Mouse (Mus musculus) embryonic facial prominence, embryonic 13.5 days (tissue): Measurements from ENCODE around the gene Abcd2. TPM values are rescaled to one million over a fixed set of nuclear protein-coding genes. Genes with fewer than 3 reads are reported as not detected.

ENCODE experiments used
- ATAC-seq: fragments of 200-750 bp; cut with Nextera tagmentation; 2 replicates; pipeline ENCODE4 v1.8.0; 2017; ENCODE audit warnings: low read depth; ENCODE audit not compliant: insufficient number of reproducible peaks, insufficient read depth, low FRiP score, low TSS enrichment
- H3K27ac ChIP-seq: fragments of 300-500 bp; sonication (generic); 2 replicates; pipeline ENCODE4 v1.5.1; 2015; ENCODE audit warnings: moderate library complexity, mild to moderate bottlenecking, inconsistent platforms
- H3K27me3 ChIP-seq: fragments of 300-500 bp; sonication (generic); 2 replicates; pipeline ENCODE4 v1.6.1; 2015; ENCODE audit warnings: mild to moderate bottlenecking, inconsistent platforms
- H3K36me3 ChIP-seq: fragments of 300-500 bp; sonication (generic); 2 replicates; pipeline ENCODE4 v1.6.1; 2015; ENCODE audit warnings: mild to moderate bottlenecking, inconsistent platforms
- H3K4me1 ChIP-seq: fragments of 300-500 bp; sonication (generic); 2 replicates; pipeline ENCODE4 v1.6.1; 2015; ENCODE audit warnings: inconsistent platforms
- H3K4me2 ChIP-seq: fragments of 300-500 bp; sonication (generic); 2 replicates; pipeline ENCODE4 v1.6.1; 2015; ENCODE audit warnings: moderate library complexity, mild to moderate bottlenecking, inconsistent platforms
- H3K4me3 ChIP-seq: fragments of 300-500 bp; sonication (generic); 2 replicates; pipeline ENCODE4 v1.5.1; 2015; ENCODE audit warnings: mild to moderate bottlenecking, inconsistent platforms
- H3K9ac ChIP-seq: fragments of 300-500 bp; sonication (generic); 2 replicates; pipeline ENCODE4 v1.6.1; 2015; ENCODE audit warnings: mild to moderate bottlenecking, inconsistent platforms
- H3K9me3 ChIP-seq: fragments of 300-500 bp; sonication (generic); 2 replicates; pipeline ENCODE4 v1.6.1; 2016; ENCODE audit warnings: inconsistent platforms
- WGBS: fragments of 180-500 bp; shearing (Covaris S2); methylation state at CpG from one replicate; pipeline ENCODE4 v1.1.7; 2015; ENCODE audit warnings: mixed read lengths; 5-methylcytosine and 5-hydroxymethylcytosine counted together
- polyA plus RNA-seq: library from polyadenylated mRNA; unstranded; fragments of >200 nt; fragmentation: Nextera tagmentation; extraction: Ambion mirVana; gene quantifications from 2 replicates; pipeline ENCODE4 v1.2.1, GENCODE M21; 2015

Abcd2 gene
- 2.4 and 4.4 TPM in 2 replicates for polyA plus RNA-seq

DNA sequence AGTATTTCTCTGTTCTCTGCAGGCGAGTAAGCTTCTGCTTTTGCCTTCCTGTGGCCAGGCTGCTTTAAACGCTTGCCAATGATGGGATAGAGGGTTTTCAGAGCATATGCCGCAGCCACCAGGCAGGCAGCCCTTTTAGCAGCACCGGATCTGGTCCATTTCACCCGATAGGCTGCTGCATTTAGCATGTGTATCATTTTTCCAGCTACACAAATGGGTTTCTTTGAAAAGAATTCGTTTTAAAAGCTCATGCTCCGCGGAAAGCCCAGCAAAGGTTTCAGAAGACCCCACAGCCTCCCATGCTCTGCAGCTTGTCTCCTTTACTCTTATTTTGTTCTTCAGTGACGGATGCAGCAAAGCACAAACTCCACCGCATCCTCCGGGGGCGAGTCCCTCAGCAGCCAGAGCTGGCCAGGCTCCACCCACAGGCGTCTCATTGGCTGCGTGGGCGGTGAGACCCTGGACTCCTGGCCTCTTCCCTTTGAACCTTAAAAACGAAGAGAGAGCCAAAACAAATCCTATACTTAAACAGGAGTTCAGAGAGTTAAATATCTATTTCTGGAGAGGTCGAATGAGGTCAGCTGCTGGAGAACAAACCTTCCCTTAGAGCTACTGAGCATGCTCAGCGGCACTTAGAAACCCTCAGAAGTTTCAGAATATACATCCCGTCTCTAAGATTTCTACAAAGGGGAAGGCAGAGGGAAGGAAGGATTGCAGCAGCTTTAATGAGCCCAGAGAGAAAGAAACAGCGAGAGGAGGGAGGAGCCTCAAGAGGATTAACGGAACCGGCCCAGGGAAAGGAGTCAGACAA lies at the start of gene Abcd2:
Abcd2 (minus strand) TSS at position 388 of the 811 bp plus-strand sequence.
- ATAC-seq: peak; percentile 89
- H3K36me3 ChIP-seq: no peaks in the 10 kb centered on the region
- peaks cover 3% of the 10 kb centered on the region; the same call in 1 of the 2 replicates for H3K27me3 ChIP-seq
- H3K9me3 ChIP-seq: no peaks in the 10 kb centered on the region
- H3K4me1 ChIP-seq: peaks cover 12% of the 10 kb centered on the region
- peak within 1 kb of the TSS; percentile 67 for H3K9ac ChIP-seq
- under 1% methylated on average over 22 of the region's 22 CpGs for WGBS
- peak within 1 kb of the TSS; percentile 81 for H3K4me2 ChIP-seq
- H3K27ac ChIP-seq: peak within 1 kb of the TSS; percentile 81
- peak within 1 kb of the TSS; percentile 51 for H3K4me3 ChIP-seq

DNA sequence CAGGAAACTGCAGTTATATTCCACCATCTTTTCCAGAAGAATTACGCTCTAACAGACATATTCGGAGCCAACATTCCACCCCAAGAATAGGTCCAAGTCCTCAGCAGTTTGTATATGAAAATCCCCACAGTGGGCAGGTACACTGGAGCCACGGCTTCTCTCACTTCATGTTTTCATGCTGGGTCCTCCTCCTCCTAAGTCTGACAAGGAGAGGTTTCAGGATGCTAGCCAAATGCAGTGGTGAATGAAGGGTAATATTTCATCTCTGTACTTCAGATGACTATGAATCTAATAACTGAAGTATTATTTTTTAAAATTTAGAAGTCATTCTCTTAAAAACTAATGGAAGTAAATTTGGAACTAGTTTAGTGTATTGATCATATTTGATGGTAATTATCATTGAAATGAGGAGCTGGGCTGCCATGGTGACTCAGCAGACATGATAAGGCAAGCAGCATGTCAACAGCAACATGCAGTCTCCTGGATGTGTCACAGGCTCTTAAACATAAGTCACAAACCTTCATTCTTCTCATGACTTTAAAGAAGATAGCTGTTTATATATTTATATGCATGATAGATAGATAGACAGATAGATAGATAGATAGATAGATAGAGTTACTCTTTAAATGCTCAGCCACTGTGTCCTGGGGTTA lies 49.2 kb upstream of the Abcd2 start:
- Histone ChIP-seq H3K9me3 (no peaks in the 10 kb centered on the region), H3K27ac (no peak overlapping the region), H3K9ac (no peak overlapping the region), H3K27me3 (no peaks in the 10 kb centered on the region), H3K36me3 (no peaks in the 10 kb centered on the region), H3K4me2 (no peak overlapping the region), H3K4me3 (no peak overlapping the region), H3K4me1 (no peaks in the 10 kb centered on the region)
- 86% methylated on average over 3 of the region's 3 CpGs for WGBS
- ATAC-seq: no peak

DNA sequence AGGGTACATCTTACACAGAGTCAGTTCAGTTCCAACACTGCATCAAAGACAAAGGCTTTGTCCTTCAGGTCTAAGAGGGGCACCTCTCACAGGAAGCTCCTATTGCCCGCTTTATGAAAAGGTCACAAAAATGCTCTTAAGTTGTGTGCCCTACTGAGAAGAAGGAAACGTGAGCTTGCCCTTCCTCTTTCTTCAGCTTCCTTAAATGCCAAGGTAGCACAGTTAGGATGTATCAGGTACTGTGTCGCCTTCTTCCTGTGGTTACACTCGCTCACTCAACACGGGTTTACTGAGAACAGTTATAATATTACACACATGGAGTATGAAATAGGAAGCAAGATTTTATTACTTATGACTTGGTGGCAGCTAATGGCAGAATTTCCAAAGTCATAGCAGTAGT lies 45.7 kb upstream of the Abcd2 start:
- no peak for ATAC-seq
- H3K4me1 ChIP-seq: no peaks in the 10 kb centered on the region
- H3K9ac ChIP-seq: no peak overlapping the region
- H3K27ac ChIP-seq: no peak overlapping the region
- H3K9me3 ChIP-seq: no peaks in the 10 kb centered on the region
- no peaks in the 10 kb centered on the region for H3K36me3 ChIP-seq
- H3K4me2 ChIP-seq: no peak overlapping the region
- H3K4me3 ChIP-seq: no peak overlapping the region
- H3K27me3 ChIP-seq: no peaks in the 10 kb centered on the region
- 77% methylated on average over 5 of the region's 5 CpGs for WGBS

DNA sequence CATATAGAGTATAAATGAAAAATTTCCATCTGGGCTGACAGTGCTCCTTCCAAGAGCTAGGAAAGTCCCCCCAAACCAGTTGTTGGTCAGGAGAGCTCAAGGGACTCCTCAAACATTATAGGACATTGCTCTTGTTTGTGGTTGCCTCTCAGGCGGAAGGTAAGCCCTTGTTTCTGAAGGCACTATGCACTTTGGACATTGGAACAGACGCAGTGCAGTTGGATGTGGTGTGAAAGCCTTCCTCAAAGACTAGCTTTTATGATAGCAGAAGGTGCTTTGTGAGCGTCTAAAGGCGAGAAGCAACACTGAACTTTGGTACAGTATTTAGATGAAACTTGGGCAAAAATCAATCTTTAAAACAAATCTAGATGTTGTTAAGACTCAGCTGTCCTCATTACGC lies 14.9 kb upstream of the Abcd2 start:
- Histone ChIP-seq H3K9ac (no peak overlapping the region), H3K27me3 (no peaks in the 10 kb centered on the region), H3K9me3 (no peaks in the 10 kb centered on the region), H3K4me3 (no peak overlapping the region), H3K4me1 (no peaks in the 10 kb centered on the region), H3K36me3 (no peaks in the 10 kb centered on the region), H3K4me2 (no peak overlapping the region), H3K27ac (no peak overlapping the region)
- ATAC-seq: no peak
- WGBS: 93% methylated on average over 5 of the region's 5 CpGs

DNA sequence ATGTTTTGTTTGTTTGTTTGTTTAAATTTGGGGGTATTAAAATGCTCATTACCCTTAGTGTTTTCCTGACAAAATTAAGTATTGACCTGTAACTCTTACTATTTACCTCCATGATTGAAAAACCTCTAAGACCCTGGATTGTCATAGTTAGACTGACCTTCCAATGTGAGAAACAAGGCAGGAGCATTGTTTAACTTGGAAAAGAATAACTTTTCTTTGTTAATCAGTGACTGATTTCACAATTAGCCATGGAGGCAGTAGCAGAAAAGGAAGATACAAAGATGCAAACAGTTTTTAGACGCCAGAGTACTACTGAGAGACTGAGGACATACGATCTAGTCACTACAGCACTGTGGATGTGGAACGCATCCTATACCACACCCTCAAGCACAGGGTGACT lies 11.9 kb upstream of the Abcd2 start:
- Histone ChIP-seq H3K36me3 (no peaks in the 10 kb centered on the region), H3K4me2 (no peak overlapping the region), H3K4me1 (no peaks in the 10 kb centered on the region), H3K9me3 (no peaks in the 10 kb centered on the region), H3K27ac (no peak overlapping the region), H3K27me3 (no peaks in the 10 kb centered on the region), H3K4me3 (no peak overlapping the region), H3K9ac (no peak overlapping the region)
- no peak for ATAC-seq
- 77% methylated on average over 3 of the region's 3 CpGs for WGBS

DNA sequence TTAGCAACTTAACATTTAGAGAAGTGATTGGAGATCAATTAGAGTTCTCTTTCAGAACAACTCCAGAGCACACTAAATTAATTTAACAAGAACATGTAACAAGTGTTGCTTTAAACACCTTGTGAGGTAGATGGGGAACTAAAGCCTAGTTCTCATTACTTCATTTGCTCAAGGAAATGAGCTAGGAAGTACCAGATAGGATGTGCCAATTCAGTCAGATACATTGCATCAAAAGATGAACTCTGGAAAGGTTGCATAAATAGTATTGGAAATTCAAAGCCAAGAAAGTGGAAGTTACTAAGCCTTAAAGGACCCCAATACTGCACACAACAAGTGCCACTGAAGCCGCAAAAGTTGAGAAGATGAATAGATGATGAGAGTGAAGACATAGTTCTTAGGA lies 10.9 kb upstream of the Abcd2 start:
- no peaks in the 10 kb centered on the region for H3K27me3 ChIP-seq
- H3K4me3 ChIP-seq: no peak overlapping the region
- H3K4me1 ChIP-seq: no peaks in the 10 kb centered on the region
- no peak overlapping the region for H3K27ac ChIP-seq
- no peaks in the 10 kb centered on the region for H3K9me3 ChIP-seq
- WGBS: 94% methylated on average over 1 of the region's 1 CpGs
- H3K9ac ChIP-seq: no peak overlapping the region
- ATAC-seq: no peak
- H3K4me2 ChIP-seq: no peak overlapping the region
- no peaks in the 10 kb centered on the region for H3K36me3 ChIP-seq

DNA sequence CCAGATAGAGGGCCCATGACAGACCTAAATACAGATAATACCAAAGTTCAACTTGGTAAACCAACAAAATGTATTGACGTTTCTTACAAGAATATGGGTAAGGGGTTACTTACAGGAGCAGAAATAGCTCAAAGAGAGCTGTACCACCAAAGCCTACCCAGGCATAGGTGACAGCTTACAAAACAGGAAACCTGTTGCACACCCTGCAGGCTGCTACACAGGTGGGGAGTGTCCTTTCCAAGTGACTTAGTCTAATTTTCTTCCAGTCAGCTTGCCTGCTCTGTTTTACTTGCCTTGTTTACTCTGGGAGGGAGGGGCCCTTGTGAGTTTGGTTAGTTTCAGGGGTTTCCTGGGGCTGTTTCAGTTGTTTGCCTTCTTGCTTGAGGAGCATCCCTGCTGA lies 9.2 kb upstream of the Abcd2 start:
- no peak overlapping the region for H3K4me3 ChIP-seq
- no peak overlapping the region for H3K4me2 ChIP-seq
- ATAC-seq: no peak
- no peaks in the 10 kb centered on the region for H3K27me3 ChIP-seq
- no peaks in the 10 kb centered on the region for H3K9me3 ChIP-seq
- H3K36me3 ChIP-seq: no peaks in the 10 kb centered on the region
- H3K4me1 ChIP-seq: no peaks in the 10 kb centered on the region
- H3K9ac ChIP-seq: no peak overlapping the region
- WGBS: 80% methylated on average over 1 of the region's 1 CpGs
- no peak overlapping the region for H3K27ac ChIP-seq

DNA sequence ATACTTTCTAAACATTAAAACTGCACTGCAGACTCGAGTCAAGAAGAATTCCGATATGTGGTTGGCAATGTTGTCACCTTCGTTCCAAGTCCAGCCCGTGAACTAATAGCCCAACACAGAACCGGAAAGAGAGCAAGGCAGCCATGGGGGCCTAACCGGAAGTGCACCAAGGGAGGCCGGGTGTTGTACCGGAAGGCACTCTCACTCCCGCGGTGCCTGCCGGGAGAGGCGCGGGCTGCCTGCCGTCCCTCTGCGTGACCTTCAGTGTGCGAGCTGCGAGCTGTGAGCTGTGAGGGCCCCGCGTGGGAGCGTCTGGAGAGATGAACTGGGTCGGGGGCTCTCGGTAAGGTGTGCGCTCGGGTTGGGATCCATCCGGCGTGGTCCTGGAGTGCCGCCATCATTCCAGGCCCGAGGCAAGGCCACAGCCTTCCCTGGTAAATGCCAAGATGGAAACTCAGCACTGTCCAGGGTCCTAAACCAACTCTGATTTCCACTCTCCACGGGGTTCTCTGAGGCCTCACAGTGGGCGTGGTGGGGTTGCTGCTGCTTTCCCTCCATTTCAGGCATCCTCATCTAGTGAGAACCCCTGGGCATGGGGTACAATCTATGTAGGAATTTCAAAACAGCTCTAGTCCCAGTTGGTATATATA lies 7.8 kb upstream of the Abcd2 start, which contains the start of gene CN725425:
CN725425 (plus strand) TSS at position 239 of the 650 bp plus-strand sequence.
- Histone ChIP-seq H3K27me3 (no peaks in the 10 kb centered on the region), H3K4me1 (no peaks in the 10 kb centered on the region), H3K9me3 (no peaks in the 10 kb centered on the region), H3K4me3 (no peak within 1 kb of the TSS), H3K9ac (no peak within 1 kb of the TSS), H3K36me3 (no peaks in the 10 kb centered on the region), H3K4me2 (no peak within 1 kb of the TSS), H3K27ac (no peak within 1 kb of the TSS)
- WGBS: 92% methylated on average over 30 of the region's 30 CpGs
- no peak for ATAC-seq

DNA sequence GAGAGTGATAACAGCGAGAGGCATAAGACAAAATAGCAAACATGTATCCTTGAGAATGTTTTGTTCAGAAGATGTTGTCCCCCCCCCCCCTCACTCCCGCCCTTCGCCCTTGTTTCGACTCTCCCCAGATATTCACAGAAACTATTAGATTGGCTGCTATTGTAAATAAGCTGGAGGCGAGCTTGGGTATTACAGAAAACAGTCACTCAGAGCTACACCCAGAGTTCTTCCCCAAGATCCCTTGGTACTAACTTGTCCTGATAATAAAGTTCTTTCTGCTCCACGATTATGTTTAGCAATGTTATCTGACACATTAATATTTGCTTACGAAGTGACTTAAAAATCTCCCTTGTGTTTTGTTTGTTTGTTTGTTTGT lies 612 bp upstream of the Abcd2 start:
- Histone ChIP-seq H3K9ac (peak overlapping the region; percentile 67), H3K27me3 (peaks cover 3% of the 10 kb centered on the region; the same call in 1 of the 2 replicates), H3K4me3 (peak overlapping the region; percentile 51), H3K9me3 (no peaks in the 10 kb centered on the region), H3K27ac (peak overlapping the region; percentile 81), H3K4me2 (peak overlapping the region; percentile 81), H3K4me1 (peaks cover 12% of the 10 kb centered on the region), H3K36me3 (no peaks in the 10 kb centered on the region)
- no peak for ATAC-seq
- 13% methylated on average over 7 of the region's 7 CpGs for WGBS

DNA sequence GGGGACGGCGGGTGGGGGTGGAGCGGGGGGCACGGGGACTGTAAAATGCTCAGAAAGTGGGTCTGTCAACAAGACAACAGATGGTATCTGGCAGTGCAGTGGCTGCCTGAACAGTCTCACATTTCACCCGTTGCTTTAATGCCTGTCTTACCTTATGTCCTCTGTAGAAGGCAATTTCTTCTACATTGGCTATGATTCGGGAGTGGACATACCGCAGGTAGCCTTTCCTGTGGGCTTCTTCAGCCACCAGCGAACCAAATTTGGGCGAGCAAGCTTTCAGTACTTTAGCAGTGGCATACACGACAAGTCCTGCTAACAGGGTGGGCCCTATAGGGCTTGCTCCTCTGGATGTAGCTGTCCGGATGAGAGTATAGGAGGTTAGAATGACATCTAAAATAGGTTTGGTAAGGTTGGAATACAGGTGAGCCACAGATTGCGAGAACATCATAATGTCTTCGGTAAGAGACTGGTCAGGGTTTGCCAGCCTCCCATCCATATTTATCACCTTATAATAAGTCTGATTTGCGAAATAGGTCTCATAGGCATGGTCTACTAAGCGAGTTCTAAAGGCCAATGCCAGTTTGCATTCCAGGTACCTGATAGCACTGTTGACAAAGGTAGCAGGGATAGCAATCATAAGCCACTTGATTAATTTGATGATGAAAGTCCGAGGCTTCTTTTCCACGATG lies 936 bp downstream of the Abcd2 start:
- ATAC-seq: no peak
- H3K27me3 ChIP-seq: peaks cover 3% of the 10 kb centered on the region; the same call in 1 of the 2 replicates
- 35% methylated on average over 17 of the region's 17 CpGs for WGBS
- H3K9ac ChIP-seq: peak overlapping the region; percentile 67
- no peaks in the 10 kb centered on the region for H3K9me3 ChIP-seq
- no peaks in the 10 kb centered on the region for H3K36me3 ChIP-seq
- peak overlapping the region; percentile 81; the same call in 1 of the 2 replicates for H3K27ac ChIP-seq
- H3K4me2 ChIP-seq: peak overlapping the region; percentile 81
- H3K4me1 ChIP-seq: peaks cover 12% of the 10 kb centered on the region
- H3K4me3 ChIP-seq: peak overlapping the region; percentile 51

DNA sequence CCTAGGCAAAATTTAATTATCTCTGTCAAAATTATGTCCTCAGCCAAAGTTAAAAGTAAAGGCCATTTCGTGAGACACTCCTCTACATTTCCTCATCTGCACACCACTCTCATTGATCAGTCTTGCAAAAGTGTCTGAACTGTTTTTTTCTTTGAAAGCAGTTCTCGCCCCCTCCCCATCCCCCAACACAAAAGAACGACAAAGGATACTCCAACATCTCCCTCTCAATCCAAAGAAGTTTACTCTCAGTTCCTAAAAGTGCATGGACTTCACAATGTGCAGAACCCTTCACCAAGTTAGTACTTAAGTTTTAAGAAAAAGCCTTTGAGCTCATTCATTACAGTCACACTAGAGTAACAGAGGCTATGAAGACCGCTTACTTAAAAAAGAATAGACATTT lies 1.6 kb downstream of the Abcd2 start:
- no peak for ATAC-seq
- H3K4me3 ChIP-seq: peak overlapping the region; percentile 51
- peak overlapping the region; percentile 36; the same call in 1 of the 2 replicates for H3K9ac ChIP-seq
- H3K36me3 ChIP-seq: no peaks in the 10 kb centered on the region
- WGBS: 34% methylated on average over 4 of the region's 4 CpGs
- H3K4me2 ChIP-seq: peak overlapping the region; percentile 81
- peaks cover 3% of the 10 kb centered on the region; the same call in 1 of the 2 replicates for H3K27me3 ChIP-seq
- H3K27ac ChIP-seq: no peak overlapping the region
- peaks cover 12% of the 10 kb centered on the region for H3K4me1 ChIP-seq
- H3K9me3 ChIP-seq: no peaks in the 10 kb centered on the region
